Mouse (Mus musculus) midbrain, embryonic 14.5 days (tissue): Measurements from ENCODE around the gene Ube2n. TPM values are rescaled to one million over a fixed set of nuclear protein-coding genes. Genes with fewer than 3 reads are reported as not detected.

ENCODE experiments used
- ATAC-seq: fragments of 200-750 bp; cut with Nextera tagmentation; 2 replicates; pipeline ENCODE4 v1.8.0; 2017; ENCODE audit warnings: moderate number of reproducible peaks, moderate library complexity; ENCODE audit not compliant: low FRiP score, low TSS enrichment
- DNase-seq: peaks from one replicate; pipeline ENCODE4 v3.0.0-alpha.2; 2015
- H3K27ac ChIP-seq: fragments of 300-500 bp; sonication (generic); replicated peaks from 2 replicates; pipeline ENCODE4 v1.5.1; 2014; ENCODE audit warnings: mild to moderate bottlenecking, low read depth, low read length, moderate library complexity
- H3K27me3 ChIP-seq: fragments of 300-500 bp; sonication (generic); 2 replicates; pipeline ENCODE4 v1.6.1; 2014; ENCODE audit warnings: low read length, control low read depth, mixed read lengths; ENCODE audit not compliant: control insufficient read depth, insufficient read depth
- H3K36me3 ChIP-seq: fragments of 300-500 bp; sonication (generic); 2 replicates; pipeline ENCODE4 v1.6.1; 2014; ENCODE audit warnings: low read length, control low read depth; ENCODE audit not compliant: control insufficient read depth, insufficient read depth
- H3K4me1 ChIP-seq: fragments of 300-500 bp; sonication (generic); 2 replicates; pipeline ENCODE4 v1.6.1; 2014; ENCODE audit warnings: mild to moderate bottlenecking, antibody characterized with exemption, low read length, control low read depth; ENCODE audit not compliant: control insufficient read depth, insufficient read depth
- H3K4me2 ChIP-seq: fragments of 300-500 bp; sonication (generic); 2 replicates; pipeline ENCODE4 v1.6.1; 2014; ENCODE audit warnings: mild to moderate bottlenecking, low read length, moderate library complexity
- H3K4me3 ChIP-seq: fragments of 300-500 bp; sonication (generic); replicated peaks from 2 replicates; pipeline ENCODE4 v1.5.1; 2014; ENCODE audit warnings: low read depth, low read length
- H3K9ac ChIP-seq: fragments of 300-500 bp; sonication (generic); replicated peaks from 2 replicates; pipeline ENCODE4 v1.6.1; 2014; ENCODE audit warnings: mild to moderate bottlenecking, low read length, moderate library complexity
- H3K9me3 ChIP-seq: fragments of 300-500 bp; sonication (generic); 2 replicates; pipeline ENCODE4 v1.6.1; 2016; ENCODE audit warnings: low read length, control low read depth, mixed read lengths; ENCODE audit not compliant: control insufficient read depth
- WGBS: fragments of 180-500 bp; shearing (Covaris S2); extraction: QIAGEN DNeasy Blood & Tissue Kit; methylation state at CpG from one replicate; pipeline ENCODE4 v1.1.7; 2014; 5-methylcytosine and 5-hydroxymethylcytosine counted together
- polyA plus RNA-seq: library from polyadenylated mRNA; unstranded; fragments of >200 nt; fragmentation: Nextera tagmentation; extraction: Ambion mirVana; gene quantifications from 2 replicates; pipeline ENCODE4 v1.2.1, GENCODE M21; 2014

Ube2n gene
- polyA plus RNA-seq = 341 and 383 TPM in 2 replicates

- Histone ChIP-seq H3K9ac (peak within 1 kb of the TSS; percentile 96), H3K27ac (peak within 1 kb of the TSS; percentile 96), H3K36me3 (no peaks in the 10 kb centered on the region), H3K4me3 (peak within 1 kb of the TSS; percentile 98), H3K4me1 (peaks cover 10% of the 10 kb centered on the region), H3K27me3 (no peaks in the 10 kb centered on the region), H3K9me3 (no peaks in the 10 kb centered on the region), H3K4me2 (peak within 1 kb of the TSS; percentile 78)
- DNase-seq (peak; percentile 99), ATAC-seq (peak; percentile 98)
- under 1% methylated on average over 77 of the region's 81 CpGs for WGBS
Observed at GRCm38 (mm10) chr10:95514656-95515292, at the start of gene Ube2n. Gene Ube2n (plus strand): TSS chr10:95515145.

- H3K9me3 ChIP-seq = no peaks in the 10 kb centered on the region
- ATAC-seq = no peak
- WGBS = 75% methylated on average over 4 of the region's 4 CpGs
Observed at GRCm38 (mm10) chr10:95465485-95465896, 49.5 kb upstream of the Ube2n start.

GRCm38 (mm10) chr10:95468894-95469293 lies 46.1 kb upstream of the Ube2n start:
- Histone ChIP-seq H3K36me3 (no peaks in the 10 kb centered on the region), H3K27ac (no peak overlapping the region), H3K4me2 (no peak overlapping the region), H3K9ac (no peak overlapping the region), H3K4me1 (0 out of 2 replicates have a peak, but pooled peaks cover 3% of the 10 kb centered on the region), H3K4me3 (no peak overlapping the region), H3K9me3 (no peaks in the 10 kb centered on the region), H3K27me3 (no peaks in the 10 kb centered on the region)
- 49% methylated on average over 4 of the region's 4 CpGs for WGBS
- no peak for DNase-seq
- no peak for ATAC-seq

More at GRCm38 (mm10) chr10:95465485-95465896, 49.5 kb upstream of the Ube2n start:
- DNase-seq = no peak
- Histone ChIP-seq H3K27me3 (no peaks in the 10 kb centered on the region), H3K9ac (no peak overlapping the region), H3K4me1 (0 out of 2 replicates have a peak, but pooled peaks cover 3% of the 10 kb centered on the region), H3K27ac (no peak overlapping the region), H3K4me3 (no peak overlapping the region), H3K4me2 (no peak overlapping the region), H3K36me3 (no peaks in the 10 kb centered on the region)

- Histone ChIP-seq H3K9ac (no peak overlapping the region), H3K4me2 (no peak overlapping the region), H3K4me1 (no peaks in the 10 kb centered on the region), H3K27ac (no peak overlapping the region), H3K4me3 (no peak overlapping the region), H3K9me3 (no peaks in the 10 kb centered on the region), H3K27me3 (no peaks in the 10 kb centered on the region), H3K36me3 (no peaks in the 10 kb centered on the region)
- DNase-seq = no peak
- WGBS = 90% methylated on average over 3 of the region's 3 CpGs
- no peak for ATAC-seq
Observed at GRCm38 (mm10) chr10:95471186-95471585, 43.8 kb upstream of the Ube2n start.

GRCm38 (mm10) chr10:95471889-95472547 lies 42.9 kb upstream of the Ube2n start:
- 88% methylated on average over 11 of the region's 11 CpGs for WGBS
- no peak overlapping the region for H3K27ac ChIP-seq
- no peak overlapping the region for H3K4me3 ChIP-seq
- H3K36me3 ChIP-seq = no peaks in the 10 kb centered on the region
- H3K4me1 ChIP-seq = no peaks in the 10 kb centered on the region
- no peak overlapping the region for H3K4me2 ChIP-seq
- no peak overlapping the region for H3K9ac ChIP-seq
- DNase-seq = no peak
- H3K9me3 ChIP-seq = no peaks in the 10 kb centered on the region
- H3K27me3 ChIP-seq = no peaks in the 10 kb centered on the region
- ATAC-seq = no peak

GRCm38 (mm10) chr10:95475923-95476322 lies 39.0 kb upstream of the Ube2n start:
- WGBS = 13% methylated on average over 10 of the region's 10 CpGs
- Histone ChIP-seq H3K27me3 (no peaks in the 10 kb centered on the region), H3K27ac (no peak overlapping the region), H3K36me3 (peaks cover 12% of the 10 kb centered on the region), H3K4me3 (no peak overlapping the region), H3K9ac (no peak overlapping the region), H3K9me3 (no peaks in the 10 kb centered on the region), H3K4me2 (no peak overlapping the region), H3K4me1 (no peaks in the 10 kb centered on the region)
- peak; percentile 58; the same call in 1 of the 2 replicates for ATAC-seq
- DNase-seq = peak; percentile 95

GRCm38 (mm10) chr10:95477516-95477915 lies 37.4 kb upstream of the Ube2n start:
- no peak overlapping the region for H3K9ac ChIP-seq
- peaks cover 18% of the 10 kb centered on the region for H3K36me3 ChIP-seq
- ATAC-seq = no peak
- H3K27me3 ChIP-seq = no peaks in the 10 kb centered on the region
- WGBS = 85% methylated on average over 11 of the region's 11 CpGs
- no peak for DNase-seq
- no peak overlapping the region for H3K4me2 ChIP-seq
- no peak overlapping the region for H3K27ac ChIP-seq
- H3K4me1 ChIP-seq = no peaks in the 10 kb centered on the region
- no peaks in the 10 kb centered on the region for H3K9me3 ChIP-seq
- H3K4me3 ChIP-seq = no peak overlapping the region

- 85% methylated on average over 2 of the region's 2 CpGs for WGBS
- Histone ChIP-seq H3K9me3 (no peaks in the 10 kb centered on the region), H3K4me2 (no peak overlapping the region), H3K36me3 (peaks cover 80% of the 10 kb centered on the region), H3K4me1 (no peaks in the 10 kb centered on the region), H3K4me3 (no peak overlapping the region), H3K27ac (no peak overlapping the region), H3K9ac (no peak overlapping the region), H3K27me3 (no peaks in the 10 kb centered on the region)
- DNase-seq (peak; percentile 60), ATAC-seq (no peak)
Observed at GRCm38 (mm10) chr10:95489653-95490052, 25.3 kb upstream of the Ube2n start.

GRCm38 (mm10) chr10:95494268-95494667 lies 20.7 kb upstream of the Ube2n start:
- H3K9me3 ChIP-seq = no peaks in the 10 kb centered on the region
- 99% methylated on average over 5 of the region's 5 CpGs for WGBS
- H3K4me1 ChIP-seq = no peaks in the 10 kb centered on the region
- no peak overlapping the region for H3K4me2 ChIP-seq
- peaks cover 63% of the 10 kb centered on the region for H3K36me3 ChIP-seq
- no peaks in the 10 kb centered on the region for H3K27me3 ChIP-seq
- H3K9ac ChIP-seq = no peak overlapping the region
- H3K27ac ChIP-seq = no peak overlapping the region
- H3K4me3 ChIP-seq = no peak overlapping the region
- DNase-seq (no peak), ATAC-seq (no peak)
